In the genomic region with DNA sequence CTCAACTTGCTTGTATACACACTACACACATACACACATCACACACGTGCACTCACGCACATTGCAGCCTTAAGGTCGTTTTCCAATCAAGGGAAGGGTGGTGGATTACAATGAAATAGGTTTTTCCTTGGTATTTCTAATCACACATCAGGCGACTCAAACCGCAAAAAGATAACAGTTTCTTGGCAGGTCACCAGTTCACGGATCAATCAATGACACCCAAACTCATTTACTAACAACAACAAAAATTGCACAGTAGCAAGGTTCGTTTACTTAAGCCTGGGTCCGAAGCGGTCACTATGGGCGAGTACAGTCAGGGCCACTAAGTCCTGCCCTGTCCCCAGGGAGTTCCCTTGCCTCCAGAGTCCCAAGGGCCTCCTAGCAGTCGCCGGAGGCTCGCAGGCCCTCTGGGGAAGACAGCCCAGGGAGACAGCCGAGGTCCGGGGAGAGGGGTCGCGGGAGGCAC, we compare ENCODE assay signal across 8 mouse cellular contexts. TPM values are rescaled to one million over a fixed set of nuclear protein-coding genes. Genes with fewer than 3 reads are reported as not detected.
DNase-seq lines count a peak whose midpoint lies in the region; ATAC-seq and TF ChIP-seq lines count a peak whose summit lies in the region.

No protein-coding gene starts in this region.

- TF ChIP-seq POLR2A in kidney, adult 2 months (IDR thresholded peaks at IDR 0.05; ENCODE audit: low read depth, low read length) = no peak
- TF ChIP-seq POLR2A in bone marrow, adult 2 months (IDR thresholded peaks at IDR 0.05; ENCODE audit: borderline replicate concordance, control insufficient read depth, low read depth, low read length) = no peak

- no peaks in the 10 kb centered on the region for H3K27me3 ChIP-seq in kidney, adult 2 months (replicated peaks; ENCODE audit: control insufficient read depth, insufficient read depth, low read length)
- H3K27me3 ChIP-seq in hindbrain, embryonic 14.5 days (ENCODE audit: control insufficient read depth, insufficient read depth, low read length) = no peaks in the 10 kb centered on the region
- no peaks in the 10 kb centered on the region for H3K27me3 ChIP-seq in midbrain, embryonic 13.5 days

- H3K36me3 ChIP-seq in kidney, adult 2 months (ENCODE audit: control insufficient read depth, insufficient read depth, low read length) = no peaks in the 10 kb centered on the region
- no peaks in the 10 kb centered on the region for H3K36me3 ChIP-seq in hindbrain, embryonic 14.5 days (replicated peaks; ENCODE audit: control insufficient read depth, insufficient read depth)
- no peaks in the 10 kb centered on the region for H3K36me3 ChIP-seq in midbrain, embryonic 13.5 days

- no peaks in the 10 kb centered on the region for H3K9me3 ChIP-seq in hindbrain, embryonic 14.5 days (ENCODE audit: control insufficient read depth, low read length)
- no peaks in the 10 kb centered on the region for H3K9me3 ChIP-seq in midbrain, embryonic 13.5 days

- no peak for TF ChIP-seq CTCF in kidney, adult 2 months (conservative IDR thresholded peaks at IDR 0.05; ENCODE audit: insufficient read depth, insufficient read length, low read depth, low read length)
- TF ChIP-seq CTCF in bone marrow, adult 2 months (IDR thresholded peaks at IDR 0.05; ENCODE audit: control insufficient read depth, insufficient read depth, low read length) = no peak

- 7% methylated on average over 17 of the region's 17 CpGs for WGBS in kidney, adult 2 months
- WGBS in bone marrow, adult 2 months = 8% methylated on average over 17 of the region's 17 CpGs
- 2% methylated on average over 17 of the region's 17 CpGs for WGBS in hindbrain, embryonic 14.5 days
- WGBS in midbrain, embryonic 13.5 days = 2% methylated on average over 17 of the region's 17 CpGs

- H3K27ac ChIP-seq in kidney, adult 2 months (ENCODE audit: insufficient read depth, low read depth, low read length) = peak overlapping the region; percentile 98
- H3K27ac ChIP-seq in bone marrow, adult 2 months (ENCODE audit: control insufficient read depth, insufficient read depth, low read depth, low read length, poor library complexity) = peak overlapping the region; percentile 36
- peak overlapping the region; percentile 60 for H3K27ac ChIP-seq in hindbrain, embryonic 14.5 days
- peak overlapping the region; percentile 77 for H3K27ac ChIP-seq in midbrain, embryonic 13.5 days

- peak; percentile 80 for ATAC-seq in hindbrain, embryonic 14.5 days (ENCODE audit: low FRiP score)
- ATAC-seq in midbrain, embryonic 13.5 days = peak; percentile 86

- no peak for DNase-seq in kidney, adult 2 months
- DNase-seq in kidney, postnatal 36 days = no peak
- no peak for DNase-seq in hindbrain, embryonic 14.5 days (ENCODE audit: low spot score)
- DNase-seq in thymus, postnatal 0 days (ENCODE audit: low spot score) = no peak
- DNase-seq in gastrocnemius, adult 18-20 months (ENCODE audit: low spot score) = no peak
- no peak for DNase-seq in embryo, embryonic 10.5 days (ENCODE audit: low spot score)

- H3K4me1 ChIP-seq in kidney, adult 2 months (ENCODE audit: control insufficient read depth, insufficient read depth, low read length) = peaks cover 14% of the 10 kb centered on the region
- no peaks in the 10 kb centered on the region; the same call in 1 of the 2 replicates for H3K4me1 ChIP-seq in bone marrow, adult 2 months (ENCODE audit: control insufficient read depth, insufficient read depth, low read length)
- peaks cover 18% of the 10 kb centered on the region; the same call in 1 of the 2 replicates for H3K4me1 ChIP-seq in hindbrain, embryonic 14.5 days (replicated peaks; ENCODE audit: control insufficient read depth, insufficient read depth, low read length)
- peaks cover 18% of the 10 kb centered on the region for H3K4me1 ChIP-seq in midbrain, embryonic 13.5 days (replicated peaks)

- H3K4me3 ChIP-seq in kidney, adult 2 months (ENCODE audit: insufficient read depth, low read depth, low read length) = peak overlapping the region; percentile 91
- peak overlapping the region; percentile 70 for H3K4me3 ChIP-seq in bone marrow, adult 2 months (replicated peaks; ENCODE audit: control insufficient read depth, low read depth, low read length)
- peak overlapping the region; percentile 96 for H3K4me3 ChIP-seq in hindbrain, embryonic 14.5 days (replicated peaks; ENCODE audit: low read length)
- H3K4me3 ChIP-seq in midbrain, embryonic 13.5 days (replicated peaks) = peak overlapping the region; percentile 83

- H3K4me2 ChIP-seq in hindbrain, embryonic 14.5 days (replicated peaks) = peak overlapping the region; percentile 80
- H3K4me2 ChIP-seq in midbrain, embryonic 13.5 days (replicated peaks) = peak overlapping the region; percentile 75

- peak overlapping the region; percentile 90 for H3K9ac ChIP-seq in hindbrain, embryonic 14.5 days
- H3K9ac ChIP-seq in midbrain, embryonic 13.5 days (replicated peaks) = peak overlapping the region; percentile 82

RNA-seq across cellular contexts. Expression of a gene that starts 0.5 kb away (rescaled TPM):
- 30.9 and 33.6 TPM in 2 replicates for polyA plus RNA-seq in kidney, adult 2 months (2012; rRNA removed)
- polyA plus RNA-seq in bone marrow, adult 2 months (2011; ENCODE audit: insufficient read depth, insufficient read length, low replicate concordance, missing spikeins) = 13.9 and 29.0 TPM in 2 replicates
- 32.0 and 34.4 TPM in 2 replicates for polyA plus RNA-seq in hindbrain, embryonic 14.5 days (2014; fragmentation: Nextera tagmentation; extraction: Ambion mirVana)
- 19.4 and 20.8 TPM in 2 replicates for polyA plus RNA-seq in midbrain, embryonic 13.5 days (2015; fragmentation: Nextera tagmentation; extraction: Ambion mirVana)
- polyA plus RNA-seq in thymus, postnatal 0 days (2015; fragmentation: Nextera tagmentation; extraction: Ambion mirVana) = 18.9 and 19.5 TPM in 2 replicates
- total RNA-seq in gastrocnemius, adult 18-20 months (2021) = 100 to 1,000 TPM; 162 to 172 TPM

Comparison
In these comparisons a context has a peak if more than half of its experiments do, and no peak if none do; other contexts are left out.
1. H3K27ac ChIP-seq: peak in every context shown above with its lines; median percentile 98 in kidney, adult 2 months; 77 in midbrain, embryonic 13.5 days; 60 in hindbrain, embryonic 14.5 days; 36 in bone marrow, adult 2 months.